Mouse (Mus musculus) heart, adult 2 months (tissue): ENCODE data around the gene Slc12a5.

Source experiments
- CTCF ChIP-seq: fragments of 200-600 bp; IDR thresholded peaks from 2 replicates; pipeline ENCODE4 v1.8.1; 2022; ENCODE audit warnings: antibody characterized with exemption, mild to moderate bottlenecking, moderate library complexity
- EP300 ChIP-seq: fragments of 200-500 bp; IDR thresholded peaks from 2 replicates; pipeline ENCODE4 v1.6.1; 2011; ENCODE audit warnings: low read depth, low read length, control low read depth; ENCODE audit not compliant: insufficient read depth
- POLR2A ChIP-seq: fragments of 200-500 bp; IDR thresholded peaks from 2 replicates; pipeline ENCODE4 v1.6.1; 2011; ENCODE audit warnings: mild to moderate bottlenecking, low read depth, low read length, control low read depth; ENCODE audit not compliant: insufficient read depth

GRCm38 (mm10) chr2:164942692-164943290 lies 17.8 kb upstream of the Slc12a5 start:
- TF ChIP-seq CTCF (no peak), POLR2A (no peak), EP300 (no peak)
